In the genomic region with DNA sequence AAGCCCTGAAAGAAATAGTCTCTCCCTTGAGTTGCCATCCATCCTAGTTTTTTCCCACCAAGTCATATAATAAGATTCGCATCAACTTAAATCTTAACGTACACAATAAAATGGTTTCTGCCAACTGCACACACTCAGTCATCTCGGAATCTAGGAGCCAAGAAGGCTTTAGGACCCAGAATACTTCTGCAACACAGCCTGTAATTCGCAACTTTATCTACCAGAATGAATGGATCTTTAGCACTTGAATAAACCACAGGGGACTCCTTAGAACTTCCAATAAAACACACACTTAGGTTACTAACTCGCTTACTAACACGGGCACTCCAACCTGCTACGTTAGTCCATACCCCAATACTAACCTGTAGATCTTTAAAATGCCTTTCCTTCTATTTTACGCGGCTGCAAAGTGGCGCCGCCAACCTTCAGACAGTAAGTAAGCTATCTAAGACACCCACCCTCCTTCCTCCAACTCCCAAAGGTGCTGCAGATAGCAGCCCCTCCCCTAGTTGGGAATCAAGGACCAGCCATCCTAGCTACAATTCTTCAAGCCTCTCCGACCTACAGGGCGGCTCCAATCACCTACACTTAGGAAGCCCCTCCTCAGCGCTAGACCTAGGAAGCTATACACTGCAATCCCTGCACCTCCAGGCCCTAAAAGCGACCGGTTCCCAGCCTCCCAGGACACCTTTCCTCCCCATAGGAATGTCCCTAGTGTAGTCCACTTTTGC, we compare ENCODE assay signal across 8 mouse cellular contexts. TPM values are rescaled to one million over a fixed set of nuclear protein-coding genes. Genes with fewer than 3 reads are reported as not detected.
DNase-seq lines count a peak whose midpoint lies in the region; ATAC-seq and TF ChIP-seq lines count a peak whose summit lies in the region.

No protein-coding gene starts in this region.

- no peaks in the 10 kb centered on the region for H3K9me3 ChIP-seq in E14TG2a.4 (ENCODE audit: low read length)
- no peaks in the 10 kb centered on the region for H3K9me3 ChIP-seq in liver, embryonic 11.5 days (ENCODE audit: control insufficient read depth, low read length)

- H3K27me3 ChIP-seq in heart, adult 2 months (ENCODE audit: control insufficient read depth, insufficient read depth, low read length): no peaks in the 10 kb centered on the region
- no peaks in the 10 kb centered on the region for H3K27me3 ChIP-seq in E14TG2a.4 (ENCODE audit: insufficient read depth, low read length)
- no peaks in the 10 kb centered on the region for H3K27me3 ChIP-seq in liver, embryonic 11.5 days (replicated peaks; ENCODE audit: control insufficient read depth, insufficient read depth, low read length)

- intact Hi-C loops in heart, adult 2 months (cut with DNase I): loop anchor here (5.0 kb wide), 1 partner anchor 43 kb away; a partner anchor contains a TSS
- intact Hi-C loops in heart, postnatal 14 days (cut with DNase I): no loop called here

- no peak for TF ChIP-seq CTCF in heart, adult 2 months (IDR thresholded peaks at IDR 0.05)
- TF ChIP-seq CTCF in E14TG2a.4 (conservative IDR thresholded peaks at IDR 0.05; ENCODE audit: low read length): no peak
- no peak for TF ChIP-seq CTCF in cortical plate, adult 2 months (IDR thresholded peaks at IDR 0.05; ENCODE audit: extremely low read depth, insufficient read depth, low read length)
- TF ChIP-seq CTCF in olfactory bulb, adult 2 months (IDR thresholded peaks at IDR 0.05; ENCODE audit: insufficient read depth, low read depth, low read length): no peak

- H3K36me3 ChIP-seq in heart, adult 2 months (ENCODE audit: control insufficient read depth, insufficient read depth, low read length): peaks cover 15% of the 10 kb centered on the region
- H3K36me3 ChIP-seq in E14TG2a.4 (ENCODE audit: insufficient read depth, low read length): peaks cover 16% of the 10 kb centered on the region
- peaks cover 2% of the 10 kb centered on the region; the same call in 1 of the 2 replicates for H3K36me3 ChIP-seq in liver, embryonic 11.5 days (ENCODE audit: control insufficient read depth, insufficient read depth, low read length)

- H3K4me1 ChIP-seq in heart, adult 2 months (ENCODE audit: control insufficient read depth, insufficient read depth, low read length): peaks cover 4% of the 10 kb centered on the region
- H3K4me1 ChIP-seq in E14TG2a.4 (replicated peaks; ENCODE audit: low read depth, low read length): peaks cover 42% of the 10 kb centered on the region
- H3K4me1 ChIP-seq in cortical plate, adult 2 months (ENCODE audit: control insufficient read depth, insufficient read depth, low read length): peaks cover 2% of the 10 kb centered on the region
- H3K4me1 ChIP-seq in liver, embryonic 11.5 days (replicated peaks; ENCODE audit: control insufficient read depth, insufficient read depth, low read length): peaks cover 15% of the 10 kb centered on the region
- H3K4me1 ChIP-seq in olfactory bulb, adult 2 months (ENCODE audit: control insufficient read depth, insufficient read depth, low read length): peaks cover 2% of the 10 kb centered on the region; the same call in 1 of the 2 replicates

- peak overlapping the region; percentile 98 for H3K27ac ChIP-seq in heart, adult 2 months
- peak overlapping the region; percentile 99; the same call in 1 of the 2 replicates for H3K27ac ChIP-seq in cortical plate, adult 2 months (ENCODE audit: insufficient read depth, low read length)
- peak overlapping the region; percentile 87 for H3K27ac ChIP-seq in liver, embryonic 11.5 days (ENCODE audit: low read depth, low read length)
- H3K27ac ChIP-seq in olfactory bulb, adult 2 months (ENCODE audit: insufficient read depth, low read depth, low read length): 0 out of 2 replicates have a peak overlapping the region, but pooled peaks have one; percentile 87

- whole genome bisulfite sequencing in heart, adult 2 months: 0% methylated on average over 16 of the region's 16 CpGs
- WGBS in liver, embryonic 11.5 days: under 1% methylated on average over 16 of the region's 16 CpGs
- WGBS in olfactory bulb, adult 2 months: under 1% methylated on average over 16 of the region's 16 CpGs

- H3K4me3 ChIP-seq in heart, adult 2 months: peak overlapping the region; percentile 96
- H3K4me3 ChIP-seq in E14TG2a.4 (replicated peaks; ENCODE audit: low read length): peak overlapping the region; percentile 93
- H3K4me3 ChIP-seq in cortical plate, adult 2 months (ENCODE audit: insufficient read depth, low read length): peak overlapping the region; percentile 89
- H3K4me3 ChIP-seq in liver, embryonic 11.5 days (ENCODE audit: low read depth, low read length): peak overlapping the region; percentile 88
- H3K4me3 ChIP-seq in olfactory bulb, adult 2 months (ENCODE audit: insufficient read depth, low read depth, low read length): peak overlapping the region; percentile 85

- TF ChIP-seq POLR2A in heart, adult 2 months (IDR thresholded peaks at IDR 0.05; ENCODE audit: insufficient read depth, low read depth, low read length): no peak
- no peak for TF ChIP-seq POLR2A in cortical plate, adult 2 months (IDR thresholded peaks at IDR 0.05; ENCODE audit: extremely low read depth, insufficient read depth, low read length)
- no peak for TF ChIP-seq POLR2A in olfactory bulb, adult 2 months (IDR thresholded peaks at IDR 0.05; ENCODE audit: insufficient read depth, low read depth, low read length)

- peak; percentile 14 to 22; a peak in 1 of 4 replicates for ATAC-seq in hematopoietic stem cell, adult 5-6 weeks (replicated peaks in 1 of 2; ENCODE audit: insufficient read depth in 1 of 2, low FRiP score in 2 of 2, low TSS enrichment in 1 of 2, low read depth in 1 of 2, poor library complexity in 2 of 2, severe bottlenecking in 2 of 2)
- peak; percentile 74 for ATAC-seq in liver, embryonic 11.5 days (replicated peaks; ENCODE audit: low FRiP score)
- ATAC-seq in activated CD4-positive, CD25-positive, alpha-beta regulatory T cell, adult 4 months: no peak

- H3K79me2 ChIP-seq in heart, adult 2 months (replicated peaks; ENCODE audit: control insufficient read depth, insufficient read depth, low read length): peaks cover 6% of the 10 kb centered on the region

- TF ChIP-seq EP300 in heart, adult 2 months (IDR thresholded peaks at IDR 0.05; ENCODE audit: insufficient read depth, low read depth, low read length): no peak

- peak; percentile 9 to 32 for DNase-seq in heart, adult 2 months
- no peak for DNase-seq in heart, postnatal 14 days
- DNase-seq in liver, embryonic 11.5 days (ENCODE audit: low spot score): no peak

- peak overlapping the region; percentile 87 for H3K9ac ChIP-seq in heart, adult 2 months (ENCODE audit: low read depth, low read length)
- H3K9ac ChIP-seq in liver, embryonic 11.5 days (ENCODE audit: low read depth, low read length): peak overlapping the region; percentile 86

- peak overlapping the region; percentile 86 for H3K4me2 ChIP-seq in liver, embryonic 11.5 days

RNA-seq across cellular contexts. Expression of a gene that starts 1.0 kb away (rescaled TPM):
- total RNA-seq in heart, adult 2 months (2021): 10 to 100 TPM in 1 of 2 experiments, 1 to 10 TPM in 1; 8.1 to 12.2 TPM
- polyA plus RNA-seq in heart, adult 2 months (2012; rRNA removed): 31.8 and 37.1 TPM in 2 replicates
- 10 to 100 TPM; 20.7 to 23.5 TPM for total RNA-seq in heart, postnatal 14 days (2021)
- 46.7 and 46.8 TPM in 2 replicates for polyA plus RNA-seq in cortical plate, adult 2 months (2012; rRNA removed)
- 19.0 and 19.3 TPM in 2 replicates for total RNA-seq in hematopoietic stem cell, adult 5-6 weeks (2017)
- polyA plus RNA-seq in liver, embryonic 11.5 days (2014; fragmentation: Nextera tagmentation; extraction: Ambion mirVana): 55.8 and 62.5 TPM in 2 replicates
- not detected in 2 replicates for polyA plus RNA-seq in olfactory bulb, adult 2 months (2012; ENCODE audit: insufficient read depth, insufficient read length, low replicate concordance, missing spikeins)
- polyA plus RNA-seq in activated CD4-positive, CD25-positive, alpha-beta regulatory T cell, adult 4 months (2017; shearing (Covaris generic)): 10 to 100 TPM; 46.1 to 54.1 TPM

RNA-seq across cellular contexts. Expression of a gene that starts 1.0 kb away (rescaled TPM):
- 10 to 100 TPM; 11.4 TPM for total RNA-seq in heart, adult 2 months (2021)
- polyA plus RNA-seq in heart, adult 2 months (2012; rRNA removed): 12.0 and 13.6 TPM in 2 replicates
- 10 to 100 TPM; 19.7 to 20.3 TPM for total RNA-seq in heart, postnatal 14 days (2021)
- 7.6 and 9.4 TPM in 2 replicates for polyA plus RNA-seq in cortical plate, adult 2 months (2012; rRNA removed)
- total RNA-seq in hematopoietic stem cell, adult 5-6 weeks (2017): 30.1 and 79.7 TPM in 2 replicates
- polyA plus RNA-seq in liver, embryonic 11.5 days (2014; fragmentation: Nextera tagmentation; extraction: Ambion mirVana): 20.0 and 31.5 TPM in 2 replicates
- polyA plus RNA-seq in olfactory bulb, adult 2 months (2012; ENCODE audit: insufficient read depth, insufficient read length, low replicate concordance, missing spikeins): 391 TPM in 1 of 2 replicates, not detected in the other
- 10 to 100 TPM; 16.2 to 18.7 TPM for polyA plus RNA-seq in activated CD4-positive, CD25-positive, alpha-beta regulatory T cell, adult 4 months (2017; shearing (Covaris generic))

RNA-seq across cellular contexts. Expression of a gene that starts 16.1 kb away (rescaled TPM):
- 10 to 100 TPM; 11.9 to 13.5 TPM for total RNA-seq in heart, adult 2 months (2021)
- polyA plus RNA-seq in heart, adult 2 months (2012; rRNA removed): 2.8 and 3.4 TPM in 2 replicates
- 10 to 100 TPM; 14.9 to 15.6 TPM for total RNA-seq in heart, postnatal 14 days (2021)
- polyA plus RNA-seq in cortical plate, adult 2 months (2012; rRNA removed): 2.2 and 5.6 TPM in 2 replicates
- 44.1 and 94.3 TPM in 2 replicates for total RNA-seq in hematopoietic stem cell, adult 5-6 weeks (2017)
- 10.8 and 12.1 TPM in 2 replicates for polyA plus RNA-seq in liver, embryonic 11.5 days (2014; fragmentation: Nextera tagmentation; extraction: Ambion mirVana)
- not detected in 2 replicates for polyA plus RNA-seq in olfactory bulb, adult 2 months (2012; ENCODE audit: insufficient read depth, insufficient read length, low replicate concordance, missing spikeins)
- 1 to 10 TPM; 6.0 to 8.8 TPM for polyA plus RNA-seq in activated CD4-positive, CD25-positive, alpha-beta regulatory T cell, adult 4 months (2017; shearing (Covaris generic))

RNA-seq across cellular contexts. Expression of a gene that starts 33.0 kb away (rescaled TPM):
- 100 to 1,000 TPM; 321 to 367 TPM for total RNA-seq in heart, adult 2 months (2021)
- 244 and 304 TPM in 2 replicates for polyA plus RNA-seq in heart, adult 2 months (2012; rRNA removed)
- 100 to 1,000 TPM; 297 to 305 TPM for total RNA-seq in heart, postnatal 14 days (2021)
- 247 and 260 TPM in 2 replicates for polyA plus RNA-seq in cortical plate, adult 2 months (2012; rRNA removed)
- total RNA-seq in hematopoietic stem cell, adult 5-6 weeks (2017): 10.6 and 18.3 TPM in 2 replicates
- 371 and 439 TPM in 2 replicates for polyA plus RNA-seq in liver, embryonic 11.5 days (2014; fragmentation: Nextera tagmentation; extraction: Ambion mirVana)
- not detected in 2 replicates for polyA plus RNA-seq in olfactory bulb, adult 2 months (2012; ENCODE audit: insufficient read depth, insufficient read length, low replicate concordance, missing spikeins)
- 100 to 1,000 TPM; 150 to 165 TPM for polyA plus RNA-seq in activated CD4-positive, CD25-positive, alpha-beta regulatory T cell, adult 4 months (2017; shearing (Covaris generic))

RNA-seq across cellular contexts. Expression of a gene that starts 33.2 kb away (rescaled TPM):
- total RNA-seq in heart, adult 2 months (2021): 10 to 100 TPM; 81.4 to 96.6 TPM
- 83.7 and 116 TPM in 2 replicates for polyA plus RNA-seq in heart, adult 2 months (2012; rRNA removed)
- total RNA-seq in heart, postnatal 14 days (2021): 10 to 100 TPM; 65.0 to 70.5 TPM
- 54.9 and 55.9 TPM in 2 replicates for polyA plus RNA-seq in cortical plate, adult 2 months (2012; rRNA removed)
- 32.7 and 37.4 TPM in 2 replicates for total RNA-seq in hematopoietic stem cell, adult 5-6 weeks (2017)
- polyA plus RNA-seq in liver, embryonic 11.5 days (2014; fragmentation: Nextera tagmentation; extraction: Ambion mirVana): 87.5 and 91.4 TPM in 2 replicates
- not detected in 2 replicates for polyA plus RNA-seq in olfactory bulb, adult 2 months (2012; ENCODE audit: insufficient read depth, insufficient read length, low replicate concordance, missing spikeins)
- polyA plus RNA-seq in activated CD4-positive, CD25-positive, alpha-beta regulatory T cell, adult 4 months (2017; shearing (Covaris generic)): 10 to 100 TPM; 40.6 to 45.9 TPM

Comparison
In these comparisons a context has a peak if more than half of its experiments do, and no peak if none do; other contexts are left out.
1. DNase-seq: peak in heart, adult 2 months (2 of 2); none in heart, postnatal 14 days (0 of 2) and liver, embryonic 11.5 days (single experiment).
2. Peak in every context shown above with its lines, with median percentiles within 50 percentile points of each other: H3K27ac ChIP-seq and H3K4me3 ChIP-seq.